Mouse (Mus musculus): ENCODE data around the gene Cox17. TPM values are rescaled to one million over a fixed set of nuclear protein-coding genes. Genes with fewer than 3 reads are reported as not detected.
A peak's percentile ranks its signal among the peaks of the same experiment; 100 is the strongest.
"Not testable (repeated sequence)": the region's sequence is repeated elsewhere in the genome, so short reads cannot be mapped to it uniquely, and the experiment has no call there.

Gene Cox17
- polyA plus RNA-seq, 1 experiment = 256 TPM

DNA sequence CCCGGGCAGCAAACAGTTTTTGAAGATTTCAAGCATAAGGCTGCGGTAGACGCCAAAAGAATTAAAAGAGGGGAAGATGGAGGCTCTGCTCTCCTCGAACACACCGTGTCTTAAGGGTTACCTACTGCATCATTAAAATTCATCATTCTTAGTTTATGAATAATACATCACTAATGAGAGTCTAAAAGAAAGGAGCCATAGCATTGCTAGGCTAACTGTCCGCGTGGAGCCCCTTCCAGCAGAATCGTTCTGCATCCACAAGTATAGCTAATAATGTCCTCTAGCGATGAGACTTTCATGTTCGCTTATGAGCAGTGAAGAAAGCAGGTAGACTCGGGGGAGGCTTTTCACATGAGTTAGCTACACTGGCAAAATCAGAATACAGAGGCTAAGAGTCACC lies 38.6 kb upstream of the Cox17 start:
- H3K27me3 ChIP-seq (ENCODE audit: control insufficient read depth, insufficient read depth, low read length) = no peaks in the 10 kb centered on the region
- no peaks in the 10 kb centered on the region for H3K4me1 ChIP-seq (ENCODE audit: control insufficient read depth, insufficient read depth, low read length)
- WGBS = 58% methylated on average over 11 of the region's 11 CpGs
- no peak for DNase-seq
- TF ChIP-seq CTCF (IDR thresholded peaks at IDR 0.05; ENCODE audit: borderline replicate concordance, insufficient read depth, low read depth, low read length) = no peak
- no peak for TF ChIP-seq POLR2A (IDR thresholded peaks at IDR 0.05; ENCODE audit: borderline replicate concordance, insufficient read depth, low read length)
- H3K27ac ChIP-seq (ENCODE audit: insufficient read depth, low read length) = no peak overlapping the region
- H3K4me3 ChIP-seq (replicated peaks; ENCODE audit: insufficient read depth, low read depth, low read length) = no peak overlapping the region

DNA sequence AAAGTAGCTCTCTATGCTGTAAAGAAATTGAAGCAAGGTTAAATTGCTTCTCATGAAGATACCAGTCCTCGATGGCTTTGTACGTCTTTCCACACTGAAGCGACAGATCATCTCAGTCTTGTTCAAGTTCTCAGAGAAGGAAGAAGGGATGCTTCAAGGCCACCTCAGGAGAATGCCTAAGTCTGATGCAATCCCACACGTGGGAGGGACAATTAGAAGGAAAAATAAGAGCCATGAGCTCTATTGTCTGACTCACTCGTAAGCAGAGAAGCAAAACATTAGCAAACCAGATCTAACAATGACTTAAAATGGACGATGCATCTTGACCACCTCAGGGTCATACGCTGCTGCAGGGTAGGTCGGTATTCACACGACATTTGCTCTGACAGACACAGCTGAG lies 28.3 kb upstream of the Cox17 start:
- H3K27me3 ChIP-seq (ENCODE audit: control insufficient read depth, insufficient read depth, low read length) = peaks cover 1% of the 10 kb centered on the region; the same call in 1 of the 2 replicates
- H3K4me3 ChIP-seq (replicated peaks; ENCODE audit: insufficient read depth, low read depth, low read length) = no peak overlapping the region
- H3K27ac ChIP-seq (ENCODE audit: insufficient read depth, low read length) = no peak overlapping the region
- no peak for TF ChIP-seq POLR2A (IDR thresholded peaks at IDR 0.05; ENCODE audit: borderline replicate concordance, insufficient read depth, low read length)
- no peak for TF ChIP-seq CTCF (IDR thresholded peaks at IDR 0.05; ENCODE audit: borderline replicate concordance, insufficient read depth, low read depth, low read length)
- no peaks in the 10 kb centered on the region for H3K4me1 ChIP-seq (ENCODE audit: control insufficient read depth, insufficient read depth, low read length)
- 77% methylated on average over 9 of the region's 9 CpGs for WGBS
- DNase-seq = no peak

DNA sequence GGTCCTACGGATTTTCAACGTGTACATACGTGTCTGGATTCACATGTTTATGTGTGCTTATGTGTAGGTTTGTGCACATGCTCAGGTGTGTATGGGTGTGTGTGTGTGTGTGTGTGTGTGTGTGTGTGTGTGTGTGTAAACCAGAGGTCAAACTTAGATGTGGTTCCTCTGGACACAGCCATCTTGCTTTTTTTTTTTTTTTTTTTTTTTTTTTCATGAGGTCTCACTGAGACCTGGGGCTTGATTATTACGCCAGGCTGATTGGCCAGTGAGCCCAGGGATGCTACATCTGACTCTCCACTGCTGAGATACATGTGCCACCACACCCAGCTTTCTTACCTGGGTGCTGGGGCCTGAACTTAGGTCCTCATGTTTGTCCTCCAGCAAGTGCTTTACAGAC lies 27.7 kb upstream of the Cox17 start:
- peaks cover 1% of the 10 kb centered on the region; the same call in 1 of the 2 replicates for H3K27me3 ChIP-seq (ENCODE audit: control insufficient read depth, insufficient read depth, low read length)
- WGBS = 85% methylated on average over 4 of the region's 4 CpGs
- H3K4me3 ChIP-seq (replicated peaks; ENCODE audit: insufficient read depth, low read depth, low read length) = no peak overlapping the region
- H3K4me1 ChIP-seq (ENCODE audit: control insufficient read depth, insufficient read depth, low read length) = no peaks in the 10 kb centered on the region
- no peak overlapping the region for H3K27ac ChIP-seq (ENCODE audit: insufficient read depth, low read length)
- TF ChIP-seq POLR2A (IDR thresholded peaks at IDR 0.05; ENCODE audit: borderline replicate concordance, insufficient read depth, low read length) (no peak), CTCF (IDR thresholded peaks at IDR 0.05; ENCODE audit: borderline replicate concordance, insufficient read depth, low read depth, low read length) (no peak)
- DNase-seq = no peak

DNA sequence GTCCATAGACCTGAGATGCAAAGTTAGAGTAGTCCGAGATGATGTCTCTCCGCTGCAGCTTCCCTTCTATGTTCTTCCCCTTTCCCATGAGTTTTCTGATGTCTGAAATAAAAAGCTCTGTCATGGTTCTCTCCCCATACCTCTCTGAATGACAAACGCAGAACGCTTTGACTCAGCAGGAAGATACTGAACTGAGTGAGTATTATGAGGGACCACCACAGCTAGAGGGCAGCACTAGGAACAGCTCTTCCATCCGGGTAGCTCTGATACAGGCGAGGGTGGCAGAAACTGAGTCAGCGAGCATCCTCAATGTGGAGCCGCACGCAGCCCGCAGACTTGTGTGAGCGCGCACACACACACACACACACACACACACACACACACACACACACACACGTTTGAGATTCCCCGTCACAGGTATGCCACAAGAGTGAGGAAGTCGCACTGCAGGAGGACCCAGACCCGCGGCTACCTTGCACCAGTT lies 25.3 kb upstream of the Cox17 start:
- peak overlapping the region; percentile 48 for H3K4me3 ChIP-seq (replicated peaks; ENCODE audit: insufficient read depth, low read depth, low read length)
- peak; percentile 61 to 63 for DNase-seq
- peaks cover 1% of the 10 kb centered on the region; the same call in 1 of the 2 replicates for H3K27me3 ChIP-seq (ENCODE audit: control insufficient read depth, insufficient read depth, low read length)
- TF ChIP-seq CTCF (IDR thresholded peaks at IDR 0.05; ENCODE audit: borderline replicate concordance, insufficient read depth, low read depth, low read length) = peak; percentile 74; the same call in 1 of the 2 replicates
- TF ChIP-seq POLR2A (IDR thresholded peaks at IDR 0.05; ENCODE audit: borderline replicate concordance, insufficient read depth, low read length) = no peak
- H3K27ac ChIP-seq (ENCODE audit: insufficient read depth, low read length) = no peak overlapping the region
- no peaks in the 10 kb centered on the region for H3K4me1 ChIP-seq (ENCODE audit: control insufficient read depth, insufficient read depth, low read length)
- WGBS = 23% methylated on average over 17 of the region's 17 CpGs

DNA sequence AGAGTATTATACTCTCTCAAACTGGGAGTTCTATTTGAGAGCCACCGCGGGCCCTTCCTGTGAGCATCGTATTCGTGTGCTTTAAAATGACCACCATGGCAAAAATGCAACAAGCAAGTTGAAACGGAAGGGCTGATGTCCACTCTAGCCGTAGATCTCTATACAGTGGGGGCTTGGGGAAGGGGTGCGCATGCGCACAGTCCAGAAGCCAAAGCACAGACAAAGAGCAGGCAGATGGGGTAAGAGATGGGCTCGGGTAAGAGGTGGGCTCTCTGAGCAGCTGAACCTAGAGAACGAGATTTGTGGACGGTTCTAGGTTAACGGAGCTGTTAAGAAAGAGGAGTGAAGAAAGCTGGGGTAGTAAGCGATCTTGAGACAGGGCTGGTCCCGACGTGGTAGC lies 22.5 kb upstream of the Cox17 start:
- no peak for DNase-seq
- 93% methylated on average over 15 of the region's 15 CpGs for WGBS

DNA sequence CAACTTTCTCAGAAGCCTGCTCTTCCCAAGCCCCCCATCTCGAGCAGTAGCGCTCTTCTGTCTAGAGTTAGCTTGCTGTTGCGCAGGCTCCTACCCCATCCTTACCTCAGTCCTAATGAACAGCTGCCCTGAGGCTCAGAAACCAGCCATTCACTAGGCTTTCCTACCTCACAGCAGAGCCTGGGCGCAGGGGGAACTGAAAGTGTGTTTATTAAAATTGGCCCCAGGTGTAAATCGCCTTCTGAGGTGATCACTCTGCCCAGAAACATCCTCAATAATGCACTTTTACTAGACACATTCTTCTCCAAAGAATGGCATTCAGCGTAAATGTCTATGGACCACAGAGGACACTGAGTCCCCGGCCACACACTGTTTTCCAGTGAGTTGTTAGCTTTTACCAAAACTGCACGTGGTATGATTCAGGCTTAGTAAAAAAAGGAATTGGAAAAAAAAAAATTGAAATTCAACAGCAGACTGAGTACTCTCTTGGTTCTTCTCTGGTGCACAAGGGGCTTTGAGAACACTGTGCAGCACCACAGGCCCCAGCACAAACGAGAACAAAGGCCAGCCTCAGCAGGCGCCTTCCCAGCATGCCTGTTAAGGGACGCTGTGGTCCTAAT lies 19.9 kb upstream of the Cox17 start:
- no peak for DNase-seq
- TF ChIP-seq CTCF (IDR thresholded peaks at IDR 0.05; ENCODE audit: borderline replicate concordance, insufficient read depth, low read depth, low read length) (no peak), POLR2A (IDR thresholded peaks at IDR 0.05; ENCODE audit: borderline replicate concordance, insufficient read depth, low read length) (no peak)
- no peak overlapping the region for H3K4me3 ChIP-seq (replicated peaks; ENCODE audit: insufficient read depth, low read depth, low read length)
- H3K27ac ChIP-seq (ENCODE audit: insufficient read depth, low read length) = no peak overlapping the region
- WGBS = 70% methylated on average over 11 of the region's 11 CpGs
- H3K4me1 ChIP-seq (ENCODE audit: control insufficient read depth, insufficient read depth, low read length) = no peaks in the 10 kb centered on the region
- no peaks in the 10 kb centered on the region for H3K27me3 ChIP-seq (ENCODE audit: control insufficient read depth, insufficient read depth, low read length)

More for the DNA sequence above, 22.5 kb upstream of the Cox17 start:
- no peak for TF ChIP-seq POLR2A (IDR thresholded peaks at IDR 0.05; ENCODE audit: borderline replicate concordance, insufficient read depth, low read length)
- no peak for TF ChIP-seq CTCF (IDR thresholded peaks at IDR 0.05; ENCODE audit: borderline replicate concordance, insufficient read depth, low read depth, low read length)
- H3K4me3 ChIP-seq (replicated peaks; ENCODE audit: insufficient read depth, low read depth, low read length) = no peak overlapping the region
- no peaks in the 10 kb centered on the region for H3K4me1 ChIP-seq (ENCODE audit: control insufficient read depth, insufficient read depth, low read length)
- H3K27ac ChIP-seq (ENCODE audit: insufficient read depth, low read length) = no peak overlapping the region
- peaks cover 1% of the 10 kb centered on the region; the same call in 1 of the 2 replicates for H3K27me3 ChIP-seq (ENCODE audit: control insufficient read depth, insufficient read depth, low read length)

DNA sequence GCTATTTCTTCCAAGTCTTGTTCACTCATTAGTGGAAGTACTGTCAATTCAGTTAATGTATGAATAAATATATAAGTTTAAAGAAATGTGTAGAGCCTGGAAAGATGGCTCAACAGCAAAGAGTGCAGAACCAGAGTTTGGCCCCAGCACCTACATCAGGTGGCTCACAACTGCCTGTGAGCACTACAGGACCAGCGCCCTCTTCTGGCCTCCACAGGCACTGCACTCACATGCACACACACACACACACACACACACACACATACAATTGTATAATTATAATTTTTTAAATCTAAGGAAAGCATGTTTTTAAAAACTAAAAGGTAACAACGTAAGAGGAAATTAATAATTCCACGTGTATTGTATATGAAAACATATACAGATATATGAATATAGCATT lies 17.5 kb upstream of the Cox17 start:
- H3K4me1 ChIP-seq (ENCODE audit: control insufficient read depth, insufficient read depth, low read length) = no peaks in the 10 kb centered on the region
- H3K27me3 ChIP-seq (ENCODE audit: control insufficient read depth, insufficient read depth, low read length) = no peaks in the 10 kb centered on the region
- TF ChIP-seq CTCF (IDR thresholded peaks at IDR 0.05; ENCODE audit: borderline replicate concordance, insufficient read depth, low read depth, low read length) = no peak
- TF ChIP-seq POLR2A (IDR thresholded peaks at IDR 0.05; ENCODE audit: borderline replicate concordance, insufficient read depth, low read length) = no peak
- H3K27ac ChIP-seq (ENCODE audit: insufficient read depth, low read length) = no peak overlapping the region
- no peak overlapping the region for H3K4me3 ChIP-seq (replicated peaks; ENCODE audit: insufficient read depth, low read depth, low read length)
- DNase-seq = no peak
- WGBS = 91% methylated on average over 3 of the region's 3 CpGs

DNA sequence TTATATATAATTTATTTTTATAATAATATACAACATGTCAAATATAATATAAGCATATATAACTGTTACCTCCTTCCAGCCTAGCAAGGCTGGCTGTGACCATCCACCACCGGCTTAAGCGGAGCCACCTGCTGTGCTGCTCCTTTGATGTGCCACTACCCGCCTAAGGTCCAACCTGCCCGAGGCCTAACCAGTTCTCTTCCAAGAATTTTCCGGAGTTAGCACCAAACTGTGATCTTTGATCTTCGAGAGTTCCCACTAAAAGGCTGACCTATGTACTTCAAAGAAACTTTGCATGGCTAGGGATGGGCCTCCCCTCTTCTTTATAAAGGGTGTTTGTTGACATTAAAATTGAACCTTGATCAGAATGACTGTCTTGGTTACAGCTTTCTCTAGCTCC lies 12.4 kb upstream of the Cox17 start:
- H3K27ac ChIP-seq (ENCODE audit: insufficient read depth, low read length) = no peak overlapping the region
- TF ChIP-seq POLR2A (IDR thresholded peaks at IDR 0.05; ENCODE audit: borderline replicate concordance, insufficient read depth, low read length) (no peak), CTCF (IDR thresholded peaks at IDR 0.05; ENCODE audit: borderline replicate concordance, insufficient read depth, low read depth, low read length) (no peak)
- no peak for DNase-seq
- H3K27me3 ChIP-seq (ENCODE audit: control insufficient read depth, insufficient read depth, low read length) = no peaks in the 10 kb centered on the region
- 52% methylated on average over 6 of the region's 6 CpGs for WGBS
- H3K4me3 ChIP-seq (replicated peaks; ENCODE audit: insufficient read depth, low read depth, low read length) = no peak overlapping the region
- no peaks in the 10 kb centered on the region for H3K4me1 ChIP-seq (ENCODE audit: control insufficient read depth, insufficient read depth, low read length)

DNA sequence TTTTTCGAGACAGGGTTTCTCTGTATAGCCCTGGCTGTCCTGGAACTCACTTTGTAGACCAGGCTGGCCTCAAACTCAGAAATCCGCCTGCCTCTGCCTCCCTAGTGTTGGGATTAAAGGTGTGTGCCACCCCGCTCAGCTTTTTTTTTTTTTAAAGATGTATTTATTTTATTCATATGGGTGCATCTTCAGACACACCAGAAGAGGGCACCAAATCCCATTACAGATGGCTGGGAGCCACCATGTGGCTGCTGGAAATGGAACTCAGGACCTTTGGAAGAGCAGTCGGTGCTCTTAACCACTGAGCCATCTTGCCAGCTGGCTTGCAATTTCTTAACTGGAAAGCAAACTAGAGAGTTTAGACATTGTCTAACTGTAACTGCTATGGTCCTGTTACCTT lies 8.7 kb upstream of the Cox17 start:
- not testable (repeated sequence) for H3K4me3 ChIP-seq (replicated peaks; ENCODE audit: insufficient read depth, low read depth, low read length); DNase-seq; H3K27ac ChIP-seq (ENCODE audit: insufficient read depth, low read length); H3K27me3 ChIP-seq (ENCODE audit: control insufficient read depth, insufficient read depth, low read length); H3K4me1 ChIP-seq (ENCODE audit: control insufficient read depth, insufficient read depth, low read length)
- 76% methylated on average over 4 of the region's 4 CpGs for WGBS

All from cerebellum, adult 2 months (tissue).